Mouse (Mus musculus) E14TG2a.4 (cell line): ENCODE data around the gene Sptlc3.

Experiments used
- CTCF ChIP-seq: conservative IDR thresholded peaks from 2 replicates; pipeline ENCODE4 v1.5.1; 2014; ENCODE audit warnings: low read length
- NANOG ChIP-seq: IDR thresholded peaks from 2 replicates; pipeline ENCODE4 v1.6.1; 2014; ENCODE audit warnings: borderline replicate concordance, low read length, mixed read lengths

GRCm38 (mm10) chr2:139649518-139649917 is 155.8 kb downstream of the Sptlc3 start:
- TF ChIP-seq CTCF (no peak), NANOG (no peak)
